Mouse (Mus musculus) small intestine, adult 10 weeks (tissue): Measurements from ENCODE around the gene Il4i1. TPM values are rescaled to one million over a fixed set of nuclear protein-coding genes. Genes with fewer than 3 reads are reported as not detected.

Source experiments
- polyA plus RNA-seq: library from polyadenylated mRNA; stranded (reverse); fragments of 350-450 nt; fragmentation: Illumina TruSeq; extraction: RNeasy Lipid Tissue Mini Kit (QIAGEN cat#74804); gene quantifications from one replicate; pipeline ENCODE4 v1.2.3, GENCODE M21; 2014; ENCODE audit warnings: low replicate concordance

Gene Il4i1
- polyA plus RNA-seq = not detected

GRCm38 (mm10) chr7:44815721-44816469 lies at the start of gene Il4i1, which contains the start of gene Nup62:
TSS of gene Il4i1 (plus strand) at chr7:44816387.
TSS of gene Nup62 (plus strand) at chr7:44816088.

GRCm38 (mm10) chr7:44816470-44817021 lies 359 bp downstream of the Il4i1 start, which contains the start of gene Atf5:
TSS of gene Atf5 (minus strand) at chr7:44816658.

GRCm38 (mm10) chr7:44848561-44849415 lies 32.6 kb downstream of the Il4i1 start, which contains the start of the genes Akt1s1 and Tbc1d17:
TSS of gene Akt1s1 (plus strand) at chr7:44848991.
TSS of gene Tbc1d17 (minus strand) at chr7:44849079.

GRCm38 (mm10) chr7:44857042-44857552 lies 40.9 kb downstream of the Il4i1 start, which contains the start of gene Pnkp:
TSS of gene Pnkp (plus strand) at chr7:44857139.

DNA sequence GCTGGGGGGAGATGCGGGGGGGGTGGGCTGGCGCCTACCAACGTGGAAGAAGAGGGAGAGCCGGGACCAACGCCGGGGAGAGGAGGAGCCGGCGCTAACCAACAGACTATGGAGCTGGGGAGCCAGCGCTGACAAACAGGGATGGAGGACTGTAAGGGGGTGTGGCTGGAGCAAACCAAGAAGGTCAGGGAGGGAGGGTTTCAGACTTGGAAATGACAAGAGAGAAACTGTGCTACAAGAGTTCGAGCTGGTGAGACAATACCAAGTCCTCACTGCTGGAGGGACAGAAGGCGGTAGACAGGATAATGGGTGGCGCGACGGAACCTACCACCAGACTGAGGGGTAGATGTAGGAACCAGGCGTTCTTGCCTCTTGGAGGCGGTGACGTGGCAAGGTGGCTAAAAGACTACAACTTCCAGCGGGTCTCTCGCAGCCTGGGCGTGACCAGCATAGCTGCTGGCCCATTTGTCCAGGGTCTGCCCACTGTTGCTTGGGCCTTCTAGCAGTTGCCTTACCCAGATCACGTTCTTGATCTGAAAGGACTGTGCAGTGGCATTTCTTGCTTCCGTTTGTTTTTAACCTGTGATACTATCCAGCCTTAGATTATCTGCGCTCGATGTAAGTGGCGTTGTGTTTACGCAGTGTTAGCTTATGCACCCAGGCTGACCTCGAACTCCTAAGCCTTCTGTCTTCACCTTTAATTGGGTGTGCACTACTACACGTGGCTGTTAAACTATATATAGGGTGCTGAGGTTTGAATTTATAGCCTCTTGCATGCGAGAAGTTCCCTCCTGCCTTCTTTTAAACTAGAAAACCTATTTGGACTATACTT lies 53.7 kb downstream of the Il4i1 start, which contains the start of gene Ptov1:
Gene Ptov1 (minus strand): TSS at position 92 of the 832 bp plus-strand sequence.

Other genes with a start within 250 kb of the Il4i1 start
- gene Napsa, start 244.0 kb upstream of the Il4i1 start, polyA plus RNA-seq = 0.67 TPM
- gene Kcnc3, start 225.7 kb upstream of the Il4i1 start, polyA plus RNA-seq = 0.33 TPM
- 0.78 TPM for gene Myh14, start 145.5 kb upstream of the Il4i1 start, polyA plus RNA-seq
- not detected for gene Izumo2, start 107.6 kb upstream of the Il4i1 start, polyA plus RNA-seq
- gene Vrk3, start 68.0 kb upstream of the Il4i1 start, polyA plus RNA-seq = 10.2 TPM
- 0.45 TPM for gene Zfp473, start 65.3 kb upstream of the Il4i1 start, polyA plus RNA-seq
- gene Nup62, start 299 bp upstream of the Il4i1 start, polyA plus RNA-seq = 3.6 TPM
- 1.0 TPM for gene Atf5, start 271 bp downstream of the Il4i1 start, polyA plus RNA-seq
- 1.1 TPM for gene Akt1s1, start 32.6 kb downstream of the Il4i1 start, polyA plus RNA-seq
- not detected for gene Tbc1d17, start 32.7 kb downstream of the Il4i1 start, polyA plus RNA-seq
- not detected for gene Pnkp, start 40.8 kb downstream of the Il4i1 start, polyA plus RNA-seq
- gene Ptov1, start 53.4 kb downstream of the Il4i1 start, polyA plus RNA-seq = not detected
- 1.3 TPM for gene Med25, start 76.3 kb downstream of the Il4i1 start, polyA plus RNA-seq
- 0.48 TPM for gene Fuz, start 79.7 kb downstream of the Il4i1 start, polyA plus RNA-seq
- 9.8 TPM for gene Ap2a1, start 113.1 kb downstream of the Il4i1 start, polyA plus RNA-seq
- not detected for gene Tsks, start 126.8 kb downstream of the Il4i1 start, polyA plus RNA-seq
- gene Cpt1c, start 158.5 kb downstream of the Il4i1 start, polyA plus RNA-seq = 0.15 TPM
- 2.3 TPM for gene Prmt1, start 170.2 kb downstream of the Il4i1 start, polyA plus RNA-seq
- gene Irf3, start 181.3 kb downstream of the Il4i1 start, polyA plus RNA-seq = 11.1 TPM
- gene Bcl2l12, start 182.3 kb downstream of the Il4i1 start, polyA plus RNA-seq = not detected
- 2.0 TPM for gene Scaf1, start 200.0 kb downstream of the Il4i1 start, polyA plus RNA-seq
- gene Rras, start 201.6 kb downstream of the Il4i1 start, polyA plus RNA-seq = 1.1 TPM
- gene Prr12, start 236.5 kb downstream of the Il4i1 start, polyA plus RNA-seq = not detected
- gene Nosip, start 246.0 kb downstream of the Il4i1 start, polyA plus RNA-seq = 4.6 TPM
- 9.4 TPM for gene Prrg2, start 246.3 kb downstream of the Il4i1 start, polyA plus RNA-seq